Mouse (Mus musculus): ENCODE measurements around the gene Erf.

Erf gene

GRCm38 (mm10) chr7:25210482-25210881 is 40.1 kb downstream of the Erf start:
- DNase-seq (ENCODE audit: low read depth, low spot score), result no peak

GRCm38 (mm10) chr7:25209161-25209622 is 41.4 kb downstream of the Erf start:
- no peak for DNase-seq (ENCODE audit: low read depth, low spot score)

DNA sequence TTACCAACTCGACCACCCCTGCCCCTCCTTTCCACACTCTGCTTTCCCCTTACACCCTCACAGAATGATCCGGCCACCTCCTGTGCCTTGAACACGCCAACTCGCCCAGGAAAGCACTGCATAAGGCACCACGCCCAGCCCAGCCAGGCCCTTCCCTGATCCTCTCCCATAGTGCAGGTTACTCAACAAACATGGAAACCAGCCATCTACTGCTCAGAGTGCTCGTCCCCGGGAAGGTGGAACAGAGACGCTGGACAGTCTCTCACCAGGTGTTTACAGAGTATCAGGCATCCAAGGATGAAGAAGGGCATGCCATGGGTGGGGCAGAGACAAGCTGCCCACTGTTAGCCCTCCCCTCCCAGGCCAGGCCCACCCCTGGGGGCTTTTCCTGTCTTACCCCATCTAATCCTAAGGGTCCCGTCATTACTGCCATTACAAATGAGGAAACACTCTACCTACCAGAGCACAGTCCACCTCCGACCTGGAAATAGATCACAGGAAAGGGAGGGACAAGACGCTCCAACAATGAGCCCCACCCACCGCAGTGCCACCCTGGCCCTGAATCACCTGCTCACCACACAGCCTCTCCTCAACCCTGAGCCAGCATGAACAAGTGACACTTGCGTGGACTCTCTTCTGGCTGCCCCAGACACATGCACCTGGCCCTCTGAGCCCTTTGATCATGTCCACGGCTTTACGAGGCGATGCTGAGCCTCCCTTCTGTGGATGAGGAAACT is 44.3 kb downstream of the Erf start:
- DNase-seq (ENCODE audit: low read depth, low spot score), result no peak

GRCm38 (mm10) chr7:25205355-25206093 is 45.0 kb downstream of the Erf start:
- DNase-seq (ENCODE audit: low read depth, low spot score), result no peak

GRCm38 (mm10) chr7:25203624-25204023 is 46.9 kb downstream of the Erf start:
- DNase-seq (ENCODE audit: low read depth, low spot score), result no peak

- DNase-seq (ENCODE audit: low read depth, low spot score), result no peak
Measured at GRCm38 (mm10) chr7:25197384-25198018, 53.1 kb downstream of the Erf start.

GRCm38 (mm10) chr7:25196107-25196506 is 54.5 kb downstream of the Erf start:
- DNase-seq (ENCODE audit: low read depth, low spot score), result no peak

DNA sequence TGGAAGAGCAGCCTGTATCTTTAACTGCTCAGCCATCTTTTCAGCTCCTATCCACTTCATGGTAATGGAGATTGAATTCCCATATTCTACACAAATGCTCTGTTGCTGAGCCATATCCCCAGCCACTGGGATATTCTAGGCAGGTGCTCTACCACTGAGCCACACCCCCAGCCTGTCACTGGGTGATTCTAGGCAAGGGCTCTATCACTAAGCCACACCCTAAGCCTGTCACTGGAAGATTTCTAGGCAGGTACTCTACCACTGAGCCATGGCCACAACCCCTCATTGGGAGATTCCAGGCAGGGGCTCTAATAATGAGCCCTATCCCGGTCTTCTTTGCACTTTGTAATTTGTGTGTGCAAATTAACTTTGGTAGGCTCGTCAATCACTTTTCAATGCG is 55.4 kb downstream of the Erf start:
- no peak for DNase-seq (ENCODE audit: low read depth, low spot score)
